Mouse (Mus musculus) embryonic fibroblast, embryonic 13.5 days (primary cell): ENCODE results near the gene Rgs6.

Source experiments
- CTCF ChIP-seq: IDR thresholded peaks from 2 replicates; pipeline ENCODE4 v1.5.1; 2011; ENCODE audit warnings: mild to moderate bottlenecking, control low read depth, low read length, moderate library complexity, borderline replicate concordance; ENCODE audit not compliant: insufficient read depth
- POLR2A ChIP-seq: IDR thresholded peaks from 2 replicates; pipeline ENCODE4 v1.6.1; 2011; ENCODE audit warnings: low read depth, mild to moderate bottlenecking, control low read depth, low read length, moderate library complexity

DNA sequence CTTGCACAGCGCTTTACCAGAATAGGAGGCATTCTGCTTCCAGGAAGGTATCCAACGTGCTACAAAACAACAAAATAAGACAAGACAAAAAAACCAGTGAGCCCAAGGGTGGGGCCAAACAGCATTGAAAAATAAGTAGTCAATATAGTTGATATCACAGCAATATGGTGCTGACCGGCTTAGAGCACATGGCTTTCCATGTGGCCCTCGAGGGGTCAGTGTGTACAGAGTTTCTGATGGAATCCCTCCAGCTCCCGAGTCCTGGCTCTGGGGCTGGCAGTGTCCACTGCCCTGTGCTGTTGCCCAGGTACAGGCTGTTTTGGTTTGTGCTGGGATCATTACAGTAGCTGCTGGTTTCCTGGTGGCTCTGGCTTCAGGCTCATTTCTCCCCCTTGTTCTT, 35.7 kb upstream of the Rgs6 start:
- TF ChIP-seq CTCF = no peak
- no peak for TF ChIP-seq POLR2A
